Mouse (Mus musculus): Measurements from ENCODE around the gene Mrgpra4. TPM values are rescaled to one million over a fixed set of nuclear protein-coding genes. Genes with fewer than 3 reads are reported as not detected.

The Mrgpra4 gene
- total RNA-seq (2014; rRNA removed) (not detected in 2 replicates), polyA plus RNA-seq (2012; rRNA removed) (not detected in 2 replicates)

DNA sequence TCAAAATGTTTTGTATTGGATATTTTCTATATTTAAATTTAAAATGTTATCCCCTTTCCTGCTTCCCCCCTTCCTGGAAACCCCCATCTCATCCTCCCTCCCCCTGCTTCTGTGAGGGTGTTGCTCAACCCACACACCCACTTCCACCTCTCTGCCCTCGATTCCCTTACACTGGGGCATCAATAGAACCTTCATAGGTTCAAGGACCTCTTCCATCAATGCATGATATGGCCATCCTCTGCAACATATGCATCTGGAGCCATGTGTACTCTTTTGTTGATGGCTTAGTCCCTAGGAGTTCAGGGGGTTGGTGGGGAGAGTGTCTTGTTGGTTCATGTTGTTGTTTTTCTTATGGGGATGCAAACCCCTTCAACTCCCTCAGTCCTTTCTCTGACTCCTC is at the start of gene Mrgpra4:
Gene Mrgpra4 (minus strand): TSS at position 101 of the 400 bp plus-strand sequence.
- WGBS, result 68% methylated on average over 1 of the region's 1 CpGs

DNA sequence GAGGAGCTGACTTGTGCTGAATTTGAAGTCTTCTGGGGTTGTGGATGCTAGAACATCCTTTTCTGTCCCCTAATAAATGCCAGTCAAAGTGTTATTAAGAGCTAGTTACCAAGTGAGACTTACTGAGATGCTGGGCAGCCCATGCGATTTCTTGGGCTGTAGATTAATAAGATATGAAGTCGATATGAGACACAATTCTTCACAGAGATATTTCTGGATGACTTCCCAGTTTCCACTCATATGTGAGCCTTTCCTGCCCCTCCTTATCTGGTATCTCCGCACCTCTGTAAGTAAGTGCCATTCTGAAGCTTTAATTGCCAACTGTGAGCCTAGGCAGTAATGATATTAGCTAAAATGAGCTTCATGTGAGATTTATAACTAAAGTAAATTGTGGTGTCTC is 45.6 kb upstream of the Mrgpra4 start, which contains the start of gene Mrgprx1:
Gene Mrgprx1 (minus strand): TSS at position 101 of the 400 bp plus-strand sequence.
- Histone ChIP-seq H3K79me2 (ENCODE audit: control insufficient read depth, insufficient read depth, low read length) (no peaks in the 10 kb centered on the region), H3K9ac (ENCODE audit: low read depth, low read length) (no peak within 1 kb of the TSS), H3K27me3 (ENCODE audit: control insufficient read depth, insufficient read depth, low read length) (no peaks in the 10 kb centered on the region), H3K4me3 (ENCODE audit: insufficient read depth, low read depth, low read length) (no peak within 1 kb of the TSS), H3K36me3 (ENCODE audit: control insufficient read depth, insufficient read depth, low read length) (no peaks in the 10 kb centered on the region), H3K4me1 (ENCODE audit: control insufficient read depth, insufficient read depth, low read length) (no peaks in the 10 kb centered on the region), H3K27ac (replicated peaks; ENCODE audit: insufficient read depth, low read depth, low read length) (no peak within 1 kb of the TSS)
- 76% methylated on average over 3 of the region's 3 CpGs for WGBS
- TF ChIP-seq CTCF (IDR thresholded peaks at IDR 0.05; ENCODE audit: low read depth, low read length) (no peak), POLR2A (IDR thresholded peaks at IDR 0.05; ENCODE audit: extremely low read depth, insufficient read depth, low read length) (no peak)
- no peak for DNase-seq (ENCODE audit: extremely low read depth, low read depth, low spot score)

More for the DNA sequence above, at the start of gene Mrgpra4:
- H3K27me3 ChIP-seq (ENCODE audit: control insufficient read depth, insufficient read depth, low read length), result no peaks in the 10 kb centered on the region
- no peaks in the 10 kb centered on the region for H3K4me1 ChIP-seq (ENCODE audit: control insufficient read depth, insufficient read depth, low read length)
- no peaks in the 10 kb centered on the region for H3K36me3 ChIP-seq (ENCODE audit: control insufficient read depth, insufficient read depth, low read length)
- DNase-seq (ENCODE audit: extremely low read depth, low read depth, low spot score), result no peak
- H3K9ac ChIP-seq (ENCODE audit: low read depth, low read length), result no peak within 1 kb of the TSS
- no peak within 1 kb of the TSS for H3K27ac ChIP-seq (replicated peaks; ENCODE audit: insufficient read depth, low read depth, low read length)
- H3K4me3 ChIP-seq (ENCODE audit: insufficient read depth, low read depth, low read length), result no peak within 1 kb of the TSS
- H3K79me2 ChIP-seq (ENCODE audit: control insufficient read depth, insufficient read depth, low read length), result no peaks in the 10 kb centered on the region
- no peak for TF ChIP-seq POLR2A (IDR thresholded peaks at IDR 0.05; ENCODE audit: extremely low read depth, insufficient read depth, low read length)
- no peak for TF ChIP-seq CTCF (IDR thresholded peaks at IDR 0.05; ENCODE audit: low read depth, low read length)

DNA sequence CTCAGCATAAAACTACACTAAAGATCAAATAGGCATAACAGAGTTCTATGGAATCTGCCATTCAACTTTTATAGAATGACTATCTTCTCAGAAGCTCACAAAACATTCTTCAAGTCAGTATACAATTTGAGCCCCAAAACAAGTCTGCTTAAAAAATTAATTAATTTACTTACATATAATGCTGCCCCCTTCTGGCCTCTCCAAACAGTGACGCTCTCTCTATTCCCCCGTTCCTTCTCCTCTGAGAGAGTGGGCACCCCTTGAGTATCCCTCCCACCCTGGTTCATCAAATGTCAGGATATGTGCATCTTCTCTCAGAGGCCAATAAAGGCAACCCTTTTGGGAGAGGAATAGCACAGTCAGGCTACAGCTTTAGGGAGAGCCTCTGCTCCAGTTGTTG is 36.0 kb upstream of the Mrgpra4 start:
- no peaks in the 10 kb centered on the region for H3K27me3 ChIP-seq (ENCODE audit: control insufficient read depth, insufficient read depth, low read length)
- H3K79me2 ChIP-seq (ENCODE audit: control insufficient read depth, insufficient read depth, low read length), result no peaks in the 10 kb centered on the region
- no peak overlapping the region for H3K9ac ChIP-seq (ENCODE audit: low read depth, low read length)
- 37% methylated on average over 2 of the region's 2 CpGs for WGBS
- no peak for DNase-seq (ENCODE audit: extremely low read depth, low read depth, low spot score)
- H3K36me3 ChIP-seq (ENCODE audit: control insufficient read depth, insufficient read depth, low read length), result no peaks in the 10 kb centered on the region
- H3K4me1 ChIP-seq (ENCODE audit: control insufficient read depth, insufficient read depth, low read length), result no peaks in the 10 kb centered on the region
- no peak overlapping the region for H3K4me3 ChIP-seq (ENCODE audit: insufficient read depth, low read depth, low read length)
- H3K27ac ChIP-seq (replicated peaks; ENCODE audit: insufficient read depth, low read depth, low read length), result no peak overlapping the region
- TF ChIP-seq POLR2A (IDR thresholded peaks at IDR 0.05; ENCODE audit: extremely low read depth, insufficient read depth, low read length), result no peak
- no peak for TF ChIP-seq CTCF (IDR thresholded peaks at IDR 0.05; ENCODE audit: low read depth, low read length)

DNA sequence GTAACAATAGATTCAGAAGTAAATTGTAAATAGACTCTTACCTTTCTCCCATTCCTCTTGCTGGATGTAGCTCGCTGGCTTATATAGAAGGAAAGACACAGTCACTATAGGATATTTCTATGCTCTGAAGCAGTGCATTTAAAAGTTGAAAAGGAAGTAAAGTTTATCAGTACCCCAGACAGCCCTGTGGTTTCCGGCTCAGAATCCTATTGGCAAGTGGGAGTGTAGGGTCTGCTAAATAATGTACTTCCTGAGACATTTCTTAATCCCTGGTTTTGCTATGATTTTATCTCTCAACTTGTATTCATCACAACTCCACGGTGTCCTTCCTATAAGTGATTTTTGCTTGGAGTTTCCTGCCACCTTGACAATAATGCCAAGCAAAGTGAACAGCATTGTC is 13.8 kb upstream of the Mrgpra4 start:
- TF ChIP-seq POLR2A (IDR thresholded peaks at IDR 0.05; ENCODE audit: extremely low read depth, insufficient read depth, low read length) (no peak), CTCF (IDR thresholded peaks at IDR 0.05; ENCODE audit: low read depth, low read length) (no peak)

DNA sequence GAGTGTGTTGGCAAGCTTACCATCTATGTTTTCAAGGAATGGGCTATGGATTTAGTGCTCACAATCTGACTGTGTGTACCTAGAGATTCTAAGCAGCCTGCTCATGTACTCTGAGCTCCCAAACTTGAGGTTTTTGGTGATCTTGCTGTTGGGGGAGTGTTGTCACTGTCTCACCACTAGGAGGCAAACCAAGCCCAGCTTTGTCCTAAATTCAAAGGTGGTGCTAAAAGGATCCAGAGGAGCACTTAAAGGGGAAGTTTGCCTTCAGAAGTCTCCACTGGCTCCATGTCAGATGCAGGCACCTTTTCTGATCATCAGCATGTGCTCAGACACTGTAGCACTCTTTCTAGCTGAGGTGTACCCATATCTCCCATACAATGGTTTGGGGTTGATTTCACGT is 4.9 kb upstream of the Mrgpra4 start:
- no peaks in the 10 kb centered on the region for H3K27me3 ChIP-seq (ENCODE audit: control insufficient read depth, insufficient read depth, low read length)
- no peak overlapping the region for H3K27ac ChIP-seq (replicated peaks; ENCODE audit: insufficient read depth, low read depth, low read length)
- no peak for DNase-seq (ENCODE audit: extremely low read depth, low read depth, low spot score)
- no peak overlapping the region for H3K9ac ChIP-seq (ENCODE audit: low read depth, low read length)
- 35% methylated on average over 1 of the region's 1 CpGs for WGBS
- TF ChIP-seq CTCF (IDR thresholded peaks at IDR 0.05; ENCODE audit: low read depth, low read length) (no peak), POLR2A (IDR thresholded peaks at IDR 0.05; ENCODE audit: extremely low read depth, insufficient read depth, low read length) (no peak)
- no peaks in the 10 kb centered on the region for H3K79me2 ChIP-seq (ENCODE audit: control insufficient read depth, insufficient read depth, low read length)
- no peaks in the 10 kb centered on the region for H3K4me1 ChIP-seq (ENCODE audit: control insufficient read depth, insufficient read depth, low read length)
- H3K36me3 ChIP-seq (ENCODE audit: control insufficient read depth, insufficient read depth, low read length), result no peaks in the 10 kb centered on the region
- no peak overlapping the region for H3K4me3 ChIP-seq (ENCODE audit: insufficient read depth, low read depth, low read length)

More for the DNA sequence above, 13.8 kb upstream of the Mrgpra4 start:
- H3K9ac ChIP-seq (ENCODE audit: low read depth, low read length), result no peak overlapping the region
- H3K27ac ChIP-seq (replicated peaks; ENCODE audit: insufficient read depth, low read depth, low read length), result no peak overlapping the region
- H3K79me2 ChIP-seq (ENCODE audit: control insufficient read depth, insufficient read depth, low read length), result no peaks in the 10 kb centered on the region
- DNase-seq (ENCODE audit: extremely low read depth, low read depth, low spot score), result no peak
- H3K27me3 ChIP-seq (ENCODE audit: control insufficient read depth, insufficient read depth, low read length), result no peaks in the 10 kb centered on the region
- no peaks in the 10 kb centered on the region for H3K36me3 ChIP-seq (ENCODE audit: control insufficient read depth, insufficient read depth, low read length)
- H3K4me1 ChIP-seq (ENCODE audit: control insufficient read depth, insufficient read depth, low read length), result no peaks in the 10 kb centered on the region
- H3K4me3 ChIP-seq (ENCODE audit: insufficient read depth, low read depth, low read length), result no peak overlapping the region
- WGBS, result 62% methylated on average over 3 of the region's 3 CpGs

Other genes starting within 250 kb of the Mrgpra4 start
- not detected in 2 replicates for gene Mrgprx1, start 45.5 kb upstream of the Mrgpra4 start, total RNA-seq (2014; rRNA removed)
- not detected in 2 replicates for gene Mrgprx1, start 45.5 kb upstream of the Mrgpra4 start, polyA plus RNA-seq (2012; rRNA removed)
- gene Mrgprb5, start 186.9 kb upstream of the Mrgpra4 start, total RNA-seq (2014; rRNA removed), result not detected in 2 replicates
- gene Mrgprb5, start 186.9 kb upstream of the Mrgpra4 start, polyA plus RNA-seq (2012; rRNA removed), result not detected in 2 replicates
- gene Mrgprb4, start 217.2 kb upstream of the Mrgpra4 start, total RNA-seq (2014; rRNA removed), result not detected in 2 replicates
- not detected in 2 replicates for gene Mrgprb4, start 217.2 kb upstream of the Mrgpra4 start, polyA plus RNA-seq (2012; rRNA removed)

Measured in liver, adult 2 months (tissue).